Comparison of ENCODE assay signal across 18 mouse cellular contexts in genomic region chr11:98462255-98462654, GRCm38 (mm10). TPM values are rescaled to one million over a fixed set of nuclear protein-coding genes. Genes with fewer than 3 reads are reported as not detected.
"Had no signal": no experiment of that assay in that cellular context is flagged by ENCODE, and none has a peak within 500 bp of the region (broad histone marks: within the 10 kb centered on the region; RNA-seq: fewer than 3 reads in every experiment).

No protein-coding gene starts in this region.

- H3K4me3 ChIP-seq: midbrain, embryonic 10.5 days; midbrain, embryonic 12.5 days; myocyte; neural tube, embryonic 13.5 days; neural tube, embryonic 15.5 days had no signal

- H3K36me3 ChIP-seq: midbrain, embryonic 10.5 days; midbrain, embryonic 12.5 days; neural tube, embryonic 13.5 days; neural tube, embryonic 15.5 days had no signal

- DNase-seq: lung, adult 18-20 months; lung, embryonic 14.5 days; lung, postnatal 10 days; lung, postnatal 4 days; midbrain, embryonic 14.5 days; retina, postnatal 1 day; right cerebral cortex, adult 18-20 months; right cerebral cortex, postnatal 25 days; right cerebral cortex, postnatal 4 days; spleen, adult 18-20 months; thymus, postnatal 36 days had no signal

- H3K27ac ChIP-seq: midbrain, embryonic 10.5 days; midbrain, embryonic 12.5 days; neural tube, embryonic 13.5 days; neural tube, embryonic 15.5 days had no signal

RNA-seq across cellular contexts. Expression of gene Grb7, which starts 16.1 kb away (rescaled TPM):
- total RNA-seq: megakaryocyte, adult 5-6 weeks had no signal
- polyA plus RNA-seq: myocyte had no signal

RNA-seq across cellular contexts. Expression of gene Erbb2, which starts 50.0 kb away (rescaled TPM):
- total RNA-seq: megakaryocyte, adult 5-6 weeks; megakaryocyte-erythroid progenitor cell, adult 5-6 weeks had no signal
